In genomic region chr4:56192516-56192915, GRCm38 (mm10) we compare ENCODE assay signal across 22 mouse cellular contexts.
A peak's percentile ranks its signal among the peaks of the same experiment; 100 is the strongest.
DNase-seq lines count a peak whose midpoint lies in the region; TF ChIP-seq lines count a peak whose summit lies in the region.
"Had no signal": no experiment of that assay in that cellular context is flagged by ENCODE, and none has a peak within 500 bp of the region (broad histone marks: within the 10 kb centered on the region; RNA-seq: fewer than 3 reads in every experiment).

No protein-coding gene starts in this region.

- H3K4me3 ChIP-seq in heart, adult 2 months = no peak overlapping the region
- H3K4me3 ChIP-seq: embryonic facial prominence, embryonic 13.5 days; forebrain, embryonic 15.5 days; heart, embryonic 10.5 days; intestine, embryonic 15.5 days had no signal

- TF ChIP-seq EP300 in heart, adult 2 months (IDR thresholded peaks at IDR 0.05; ENCODE audit: insufficient read depth, low read depth, low read length) = no peak

- no peaks in the 10 kb centered on the region for H3K36me3 ChIP-seq in heart, adult 2 months (ENCODE audit: control insufficient read depth, insufficient read depth, low read length)
- H3K36me3 ChIP-seq: embryonic facial prominence, embryonic 13.5 days; forebrain, embryonic 15.5 days; heart, embryonic 10.5 days; intestine, embryonic 15.5 days had no signal

- no peaks in the 10 kb centered on the region for H3K79me2 ChIP-seq in heart, adult 2 months (replicated peaks; ENCODE audit: control insufficient read depth, insufficient read depth, low read length)

- no peak for TF ChIP-seq POLR2A in heart, adult 2 months (IDR thresholded peaks at IDR 0.05; ENCODE audit: insufficient read depth, low read depth, low read length)

- no peak overlapping the region for H3K9ac ChIP-seq in heart, adult 2 months (ENCODE audit: low read depth, low read length)
- H3K9ac ChIP-seq: embryonic facial prominence, embryonic 13.5 days; forebrain, embryonic 15.5 days; hindbrain, embryonic 14.5 days; intestine, embryonic 15.5 days had no signal

- no peaks in the 10 kb centered on the region for H3K27me3 ChIP-seq in heart, adult 2 months (ENCODE audit: control insufficient read depth, insufficient read depth, low read length)
- H3K27me3 ChIP-seq: CH12.LX; embryonic facial prominence, embryonic 13.5 days; forebrain, embryonic 15.5 days; intestine, embryonic 15.5 days; Patski had no signal

- H3K27ac ChIP-seq in heart, adult 2 months = no peak overlapping the region
- H3K27ac ChIP-seq: embryonic facial prominence, embryonic 13.5 days; forebrain, embryonic 15.5 days; heart, embryonic 10.5 days; hindbrain, embryonic 14.5 days; intestine, embryonic 15.5 days had no signal

- peak; percentile 83 for DNase-seq in heart, adult 11 months
- no peak for DNase-seq in heart, adult 2 months
- peak; percentile 5 for DNase-seq in layer of hippocampus, adult 9-11 months
- no peak for DNase-seq in layer of hippocampus, adult 9-10 months (ENCODE audit: low spot score)
- peak; percentile 28 to 44 for DNase-seq in urinary bladder, postnatal 36 days (ENCODE audit: low spot score in 2 of 2)
- no peak for DNase-seq in urinary bladder, postnatal 10 days (ENCODE audit: low spot score)
- DNase-seq in telencephalon, adult 2 months (ENCODE audit: low read depth, low spot score) = peak; percentile 11
- DNase-seq in gastrocnemius, adult 8-10 months (ENCODE audit: low spot score in 2 of 2) = no peak
- DNase-seq: adrenal gland, adult 2 months; adrenal gland, postnatal 36 days; cerebellum, adult 18-20 months; cerebellum, adult 9-11 months; cerebellum, postnatal 36 days; gastrocnemius, postnatal 14 days; heart, postnatal 14 days had no signal

- H3K4me1 ChIP-seq in heart, adult 2 months (ENCODE audit: control insufficient read depth, insufficient read depth, low read length) = no peaks in the 10 kb centered on the region
- H3K4me1 ChIP-seq: forebrain, embryonic 15.5 days; intestine, embryonic 15.5 days had no signal

- no peak for TF ChIP-seq CTCF in heart, adult 2 months (IDR thresholded peaks at IDR 0.05)

- intact Hi-C loops in heart, adult 2 months (cut with DNase I) = no loop called here

- 82% methylated on average over 5 of the region's 5 CpGs for WGBS in heart, adult 2 months

Comparison
In these comparisons a context has a peak if more than half of its experiments do, and no peak if none do; other contexts are left out.
1. DNase-seq: peak in heart, adult 11 months (single experiment), layer of hippocampus, adult 9-11 months (single experiment), urinary bladder, postnatal 36 days (2 of 2) and telencephalon, adult 2 months (single experiment); none in heart, adult 2 months (0 of 2), layer of hippocampus, adult 9-10 months (single experiment), urinary bladder, postnatal 10 days (single experiment) and gastrocnemius, adult 8-10 months (0 of 2).